Mouse (Mus musculus) lung, postnatal 0 days (tissue): Measurements from ENCODE around the gene Sco1.

Experiments
- CTCF ChIP-seq: IDR thresholded peaks from 2 replicates; pipeline ENCODE4 v1.5.1; 2016; ENCODE audit warnings: antibody characterized with exemption, mild to moderate bottlenecking
- EP300 ChIP-seq: IDR thresholded peaks from 2 replicates; pipeline ENCODE4 v1.6.1; 2016; ENCODE audit warnings: antibody characterized with exemption, mild to moderate bottlenecking, control low read depth

DNA sequence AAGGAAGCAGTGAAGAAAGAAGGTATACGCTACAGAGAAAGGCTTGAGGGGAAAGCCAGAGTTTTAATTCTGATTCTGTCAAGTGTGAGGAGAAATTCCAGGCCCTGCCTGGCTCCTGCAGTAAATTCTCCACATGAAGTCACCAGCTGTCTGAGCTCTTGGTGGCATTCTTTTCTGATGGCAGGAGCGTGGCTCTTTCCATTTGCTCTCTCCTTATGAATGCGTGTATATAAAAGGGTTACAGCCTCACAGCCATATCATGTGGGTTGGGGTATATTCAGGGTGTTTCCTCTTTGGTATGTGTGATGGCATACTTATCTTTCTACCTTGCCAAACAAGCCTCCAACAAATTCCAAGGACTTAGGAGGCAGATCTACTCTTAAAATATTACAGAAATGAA is 10.3 kb downstream of the Sco1 start:
- TF ChIP-seq CTCF (no peak), EP300 (no peak)
